Mouse (Mus musculus) gastrocnemius, postnatal 36 days (tissue): ENCODE measurements around the gene Grk4. TPM values are rescaled to one million over a fixed set of nuclear protein-coding genes. Genes with fewer than 3 reads are reported as not detected.

Experiments used
- DNase-seq, 2 experiments: peaks; one replicate each; pipeline ENCODE4 v3.0.0; 2022
- intact Hi-C: fragments of 180-260 bp; cut with DNase I; formaldehyde crosslinking; loops from one replicate; pipeline ENCODE4 v1.15.1; 2025
- long read RNA-seq, 2 experiments: library from polyadenylated mRNA; stranded (forward); transcript quantifications; one replicate each; pipeline ENCODE4 v2.0.0; 2021
- total RNA-seq, 2 experiments: library from RNA; stranded (reverse); gene quantifications; 2 replicates each; pipeline ENCODE4 v1.2.3; 2021

Grk4 gene
- total RNA-seq: 1 to 10 TPM; 1.4 to 1.6 TPM
- long read RNA-seq, experiment 1, partial matches to known transcripts: 0 of 2 reads
- long read RNA-seq, experiment 1, other reads (novel, unspliced or antisense): 2 of 2 reads
- long read RNA-seq, experiment 2, partial matches to known transcripts: 0 of 2 reads
- long read RNA-seq, experiment 2, other reads (novel, unspliced or antisense): 1 of 2 reads

- intact Hi-C loops: no loop called here
- peak; percentile 98 to 99 for DNase-seq
These were observed at the start of gene Grk4, which contains the start of gene Nop14 for GRCm38 (mm10) chr5:34659686-34660590. Gene Grk4 (plus strand): TSS chr5:34660379. Gene Nop14 (minus strand): TSS chr5:34660148.

DNA sequence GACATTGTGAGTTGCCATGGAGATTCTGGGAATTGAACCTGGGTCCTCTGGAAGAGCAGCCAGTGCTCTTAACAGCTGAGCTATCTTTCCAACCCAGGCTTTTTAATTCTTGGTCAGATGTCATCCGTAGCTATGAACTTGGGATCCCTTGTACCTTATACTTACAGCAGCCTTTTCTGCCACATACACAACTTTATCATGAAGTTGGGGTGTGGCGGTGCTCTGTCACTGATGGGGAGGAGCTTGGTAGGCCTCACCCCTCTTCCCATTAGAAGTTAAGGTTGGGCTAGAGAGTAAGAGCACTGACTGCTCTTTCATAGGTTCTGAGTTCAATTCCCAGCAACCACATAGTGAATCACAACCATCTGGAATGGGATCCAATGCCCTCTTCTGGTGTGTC lies 27.2 kb upstream of the Grk4 start:
- intact Hi-C loops: no loop called here
- no peak for DNase-seq

DNA sequence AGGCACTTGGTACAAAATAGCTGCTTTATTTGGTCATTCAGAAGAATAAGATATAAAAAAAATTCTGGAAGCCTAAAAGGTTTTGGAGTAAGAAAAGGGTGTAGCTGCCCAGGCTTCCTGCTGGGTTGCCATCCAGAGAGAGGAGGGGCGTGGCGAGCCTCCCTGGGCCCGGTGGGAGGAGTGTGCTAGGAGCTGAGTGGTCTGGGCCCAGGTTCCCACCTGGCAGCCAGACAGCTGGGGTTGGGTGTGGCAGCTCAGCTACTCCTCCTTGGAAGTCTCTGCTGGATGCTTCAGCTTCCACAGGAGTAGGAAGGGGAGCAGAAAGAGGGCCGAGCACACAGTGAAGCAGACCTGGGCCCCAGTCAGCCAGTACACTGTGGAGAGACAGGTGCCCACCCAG lies 26.5 kb upstream of the Grk4 start:
- intact Hi-C loops: no loop called here

GRCm38 (mm10) chr5:34634746-34635400 lies 25.3 kb upstream of the Grk4 start:
- DNase-seq: no peak
- intact Hi-C loops: loop anchor here (5.0 kb wide), 2 partner anchors 88 to 113 kb away; no protein-coding TSS in a partner anchor

More for the DNA sequence above, 26.5 kb upstream of the Grk4 start:
- peak; percentile 43 to 56 for DNase-seq

DNA sequence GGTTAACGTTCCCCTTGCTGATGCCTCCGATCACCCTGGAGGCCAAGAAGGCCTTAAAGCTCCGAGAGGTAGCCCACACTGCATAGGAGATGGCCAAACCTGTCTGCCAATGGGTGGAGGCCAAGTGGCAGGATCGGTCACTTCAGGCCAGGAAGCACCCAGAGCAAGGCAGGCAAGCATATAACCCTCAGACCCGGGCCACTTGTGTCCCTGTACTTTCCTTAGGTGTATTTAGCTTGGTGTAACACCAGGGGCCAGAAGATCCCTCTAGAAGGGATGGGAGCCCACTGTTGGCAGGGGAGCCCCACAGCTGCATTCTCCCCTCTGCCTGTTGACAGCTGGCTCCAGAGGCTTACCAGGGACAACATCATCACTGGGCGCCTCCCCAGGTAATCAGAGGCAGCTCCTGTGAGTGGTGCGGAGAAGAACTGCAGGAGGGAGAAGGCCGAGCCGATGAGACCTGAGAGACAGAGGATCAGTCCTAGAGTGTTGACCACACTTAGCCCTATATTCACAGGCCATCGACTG lies 24.4 kb upstream of the Grk4 start:
- intact Hi-C loops: loop anchor here (5.0 kb wide), 2 partner anchors 88 to 113 kb away; no protein-coding TSS in a partner anchor
- DNase-seq: no peak

GRCm38 (mm10) chr5:34636481-34637287 lies 23.5 kb upstream of the Grk4 start, which contains the start of gene Mfsd10:
Gene Mfsd10 (minus strand): TSS chr5:34637212.
- intact Hi-C loops: loop anchor here (5.0 kb wide), 2 partner anchors 89 to 114 kb away; no protein-coding TSS in a partner anchor
- DNase-seq: peak; percentile 63 to 77

GRCm38 (mm10) chr5:34637591-34638156 lies 22.5 kb upstream of the Grk4 start:
- intact Hi-C loops: loop anchor here (5.0 kb wide), 2 partner anchors 90 to 115 kb away; no protein-coding TSS in a partner anchor

GRCm38 (mm10) chr5:34641991-34642390 lies 18.2 kb upstream of the Grk4 start:
- DNase-seq: no peak
- intact Hi-C loops: loop anchor here (10.0 kb wide), 1 partner anchor 457 kb away; the partner anchor contains the start of gene Mxd4

More at GRCm38 (mm10) chr5:34637591-34638156, 22.5 kb upstream of the Grk4 start:
- DNase-seq: no peak

- intact Hi-C loops: loop anchor here (10.0 kb wide), 1 partner anchor 458 kb away; the partner anchor contains the start of gene Mxd4
- peak in 1 of 2 experiments; percentile 19 for DNase-seq
These were observed 17.2 kb upstream of the Grk4 start for GRCm38 (mm10) chr5:34642932-34643331.

DNA sequence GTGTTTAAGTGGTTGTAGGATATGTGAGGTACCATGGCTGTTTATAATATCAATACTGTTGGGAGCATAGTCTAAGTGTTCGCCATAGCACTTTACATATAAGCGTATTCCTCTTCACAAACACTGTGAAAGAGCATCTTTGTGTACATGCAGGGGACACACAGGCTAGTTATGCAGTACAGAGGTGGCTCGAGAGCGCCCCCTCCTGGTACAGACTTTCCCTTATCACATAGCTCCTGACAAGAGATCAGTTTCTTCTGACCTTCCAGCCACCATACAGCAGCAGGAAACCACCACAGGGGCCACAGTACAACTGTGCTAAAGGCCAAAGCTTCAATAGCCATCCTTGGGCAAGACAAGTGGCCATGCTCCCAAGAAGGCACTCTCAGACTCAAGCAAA lies 12.6 kb upstream of the Grk4 start:
- DNase-seq: peak; percentile 40 to 57
- intact Hi-C loops: loop anchor here (10.0 kb wide), 1 partner anchor 463 kb away; the partner anchor contains the start of gene Mxd4

- intact Hi-C loops: no loop called here
- no peak for DNase-seq
These were observed 7.2 kb upstream of the Grk4 start for GRCm38 (mm10) chr5:34652961-34653360.

DNA sequence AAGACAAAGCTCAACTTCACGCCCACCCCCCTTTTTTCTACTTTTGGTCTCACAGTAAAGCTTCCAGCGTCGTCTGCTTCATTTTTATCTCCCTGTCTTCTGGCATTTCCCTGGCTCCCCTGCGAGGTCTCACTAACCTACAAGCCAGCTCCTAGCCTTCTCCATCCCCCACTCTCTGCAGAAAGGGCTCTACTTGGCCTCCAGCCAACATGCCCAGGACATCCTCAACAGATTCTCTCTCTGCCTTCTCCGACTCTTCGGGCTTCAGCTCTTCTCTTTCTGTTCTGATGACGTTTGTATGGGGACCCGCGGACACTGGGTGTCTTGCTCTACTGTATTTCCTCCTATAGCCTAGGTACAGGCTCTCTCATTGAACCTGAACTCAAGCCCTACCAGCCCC lies 5.3 kb upstream of the Grk4 start:
- no peak for DNase-seq
- intact Hi-C loops: no loop called here

- DNase-seq: no peak
- intact Hi-C loops: no loop called here
These were observed 2.6 kb upstream of the Grk4 start for GRCm38 (mm10) chr5:34657556-34657955.

- intact Hi-C loops: no loop called here
- DNase-seq: no peak
These were observed 482 bp downstream of the Grk4 start for GRCm38 (mm10) chr5:34660591-34661130.

DNA sequence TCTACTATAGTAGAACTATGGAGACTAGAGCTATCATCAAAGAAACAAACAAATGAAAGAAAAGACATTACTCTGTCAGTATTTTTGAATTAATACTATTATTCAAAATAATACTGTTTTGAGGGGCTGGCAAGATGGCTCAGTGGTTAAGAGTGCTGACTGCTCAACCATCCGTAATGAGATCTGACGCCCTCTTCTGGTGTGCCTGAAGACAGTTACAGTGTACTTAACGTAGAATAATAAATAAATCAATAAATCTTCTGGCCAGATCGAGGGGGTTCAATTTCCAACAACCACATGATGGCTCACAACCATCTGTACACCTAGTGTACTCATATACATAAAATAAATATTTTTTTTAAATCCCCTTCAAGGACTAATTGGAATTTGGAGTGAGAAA lies 1.7 kb downstream of the Grk4 start:
- intact Hi-C loops: no loop called here
- no peak for DNase-seq

DNA sequence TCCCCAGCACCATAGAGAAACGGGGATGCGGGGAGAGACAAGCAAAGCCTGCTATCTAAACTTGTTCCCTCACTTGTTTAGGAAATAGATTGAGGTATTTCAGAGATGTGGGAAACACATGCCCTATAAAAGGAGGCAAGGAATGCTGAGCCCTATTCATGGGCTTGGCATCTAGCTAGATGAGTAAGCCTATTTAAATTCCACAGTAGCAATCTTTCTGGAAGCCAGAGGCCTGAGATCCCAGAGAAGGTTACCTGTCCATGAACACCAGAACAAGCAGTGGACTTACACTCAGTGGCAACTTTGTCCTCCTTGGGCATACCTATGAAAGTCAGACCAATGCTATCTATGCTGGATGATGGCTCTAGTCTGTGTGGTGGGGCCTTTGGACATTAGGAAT lies 3.1 kb downstream of the Grk4 start:
- intact Hi-C loops: no loop called here
- DNase-seq: no peak

- intact Hi-C loops: no loop called here
- DNase-seq: no peak
These were observed 9.3 kb downstream of the Grk4 start for GRCm38 (mm10) chr5:34669493-34669892.

GRCm38 (mm10) chr5:34670280-34670679 lies 10.1 kb downstream of the Grk4 start:
- intact Hi-C loops: no loop called here
- DNase-seq: no peak

DNA sequence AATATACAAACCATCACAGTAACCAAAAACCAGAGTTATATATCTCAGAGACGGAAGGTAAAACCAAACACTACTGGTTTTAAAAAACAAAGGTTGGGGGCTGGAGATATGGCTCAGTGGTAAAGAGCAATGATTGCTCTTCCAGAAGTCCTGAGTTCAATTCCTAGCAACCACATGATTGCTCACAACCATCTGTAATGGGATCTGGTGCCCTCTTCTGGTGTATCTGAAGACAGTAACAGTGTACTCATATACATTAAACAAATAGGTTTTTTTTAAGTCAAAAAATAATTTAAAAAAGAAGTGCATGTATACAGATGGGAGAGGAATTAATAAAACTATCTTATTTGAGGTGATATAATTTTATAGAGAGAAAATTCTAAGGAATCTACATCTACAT lies 29.7 kb downstream of the Grk4 start:
- intact Hi-C loops: no loop called here
- no peak for DNase-seq
